Mouse (Mus musculus) stomach, embryonic 15.5 days (tissue): ENCODE results near the gene Pknox2. TPM values are rescaled to one million over a fixed set of nuclear protein-coding genes. Genes with fewer than 3 reads are reported as not detected.
A peak's percentile ranks its signal among the peaks of the same experiment; 100 is the strongest.

ENCODE experiments used
- ATAC-seq: fragments of 200-750 bp; cut with Nextera tagmentation; 2 replicates; pipeline ENCODE4 v1.8.0; 2017; ENCODE audit warnings: low read depth, moderate number of reproducible peaks, moderate TSS enrichment; ENCODE audit not compliant: insufficient read depth, low FRiP score
- H3K27ac ChIP-seq: fragments of 300-500 bp; sonication (generic); 2 replicates; pipeline ENCODE4 v1.5.1; 2015; ENCODE audit warnings: mild to moderate bottlenecking, inconsistent platforms
- H3K27me3 ChIP-seq: fragments of 300-500 bp; sonication (generic); replicated peaks from 2 replicates; pipeline ENCODE4 v1.6.1; 2015; ENCODE audit warnings: inconsistent platforms
- H3K36me3 ChIP-seq: fragments of 300-500 bp; sonication (generic); 2 replicates; pipeline ENCODE4 v1.6.1; 2015; ENCODE audit warnings: inconsistent platforms
- H3K4me1 ChIP-seq: fragments of 300-500 bp; sonication (generic); 2 replicates; pipeline ENCODE4 v1.6.1; 2015; ENCODE audit warnings: inconsistent platforms
- H3K4me2 ChIP-seq: fragments of 300-500 bp; sonication (generic); 2 replicates; pipeline ENCODE4 v1.6.1; 2015; ENCODE audit warnings: mild to moderate bottlenecking, inconsistent platforms
- H3K4me3 ChIP-seq: fragments of 300-500 bp; sonication (generic); replicated peaks from 2 replicates; pipeline ENCODE4 v1.5.1; 2015; ENCODE audit warnings: inconsistent platforms
- H3K9ac ChIP-seq: fragments of 300-500 bp; sonication (generic); 2 replicates; pipeline ENCODE4 v1.6.1; 2015; ENCODE audit warnings: inconsistent platforms
- H3K9me3 ChIP-seq: fragments of 300-500 bp; sonication (generic); 2 replicates; pipeline ENCODE4 v1.6.1; 2016; ENCODE audit warnings: inconsistent platforms
- WGBS: fragments of 180-500 bp; shearing (Covaris S2); methylation state at CpG from one replicate; pipeline ENCODE4 v1.1.7; 2015; 5-methylcytosine and 5-hydroxymethylcytosine counted together
- polyA plus RNA-seq: library from polyadenylated mRNA; unstranded; fragments of >200 nt; fragmentation: Nextera tagmentation; extraction: Ambion mirVana; gene quantifications from 2 replicates; pipeline ENCODE4 v1.2.1, GENCODE M21; 2015

Pknox2 gene
- polyA plus RNA-seq: 8.3 and 9.5 TPM in 2 replicates

GRCm38 (mm10) chr9:37147359-37147685, at the start of gene Pknox2:
Pknox2 (minus strand) TSS chr9:37147407.
- ATAC-seq: peak; percentile 64; the same call in 1 of the 2 replicates
- Histone ChIP-seq H3K36me3 (no peaks in the 10 kb centered on the region), H3K4me3 (peak within 1 kb of the TSS; percentile 72), H3K27ac (peak within 1 kb of the TSS; percentile 96), H3K4me1 (0 out of 2 replicates have a peak, but pooled peaks cover 4% of the 10 kb centered on the region), H3K9me3 (no peaks in the 10 kb centered on the region), H3K9ac (peak within 1 kb of the TSS; percentile 71), H3K27me3 (peaks cover 9% of the 10 kb centered on the region; the same call in 1 of the 2 replicates), H3K4me2 (peak within 1 kb of the TSS; percentile 96)
- 0% methylated on average over 6 of the region's 13 CpGs for WGBS

DNA sequence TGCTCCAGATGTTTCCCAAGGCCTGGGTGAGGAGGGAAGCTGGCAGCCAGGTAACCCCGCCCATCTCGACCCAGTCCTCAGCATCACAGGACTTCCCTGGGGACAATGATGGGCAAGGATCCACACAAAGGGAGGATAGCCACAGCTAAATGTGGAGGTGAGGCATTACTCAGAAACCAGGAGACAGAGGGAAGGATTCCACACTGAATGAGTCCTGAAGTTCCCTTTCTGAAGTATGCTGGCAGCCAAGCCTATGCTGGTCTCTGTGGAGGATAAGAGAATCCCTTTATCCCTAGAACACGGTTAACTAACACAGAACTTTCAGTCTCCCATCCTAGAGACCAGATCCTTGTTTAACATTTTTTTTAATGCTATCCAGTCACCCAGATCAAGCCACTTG, 40.8 kb upstream of the Pknox2 start:
- 80% methylated on average over 3 of the region's 3 CpGs for WGBS
- H3K4me1 ChIP-seq: no peaks in the 10 kb centered on the region
- H3K36me3 ChIP-seq: no peaks in the 10 kb centered on the region
- no peaks in the 10 kb centered on the region for H3K9me3 ChIP-seq
- no peak overlapping the region for H3K27ac ChIP-seq
- H3K9ac ChIP-seq: no peak overlapping the region
- H3K4me3 ChIP-seq: no peak overlapping the region
- H3K4me2 ChIP-seq: no peak overlapping the region
- no peaks in the 10 kb centered on the region for H3K27me3 ChIP-seq
- ATAC-seq: no peak

DNA sequence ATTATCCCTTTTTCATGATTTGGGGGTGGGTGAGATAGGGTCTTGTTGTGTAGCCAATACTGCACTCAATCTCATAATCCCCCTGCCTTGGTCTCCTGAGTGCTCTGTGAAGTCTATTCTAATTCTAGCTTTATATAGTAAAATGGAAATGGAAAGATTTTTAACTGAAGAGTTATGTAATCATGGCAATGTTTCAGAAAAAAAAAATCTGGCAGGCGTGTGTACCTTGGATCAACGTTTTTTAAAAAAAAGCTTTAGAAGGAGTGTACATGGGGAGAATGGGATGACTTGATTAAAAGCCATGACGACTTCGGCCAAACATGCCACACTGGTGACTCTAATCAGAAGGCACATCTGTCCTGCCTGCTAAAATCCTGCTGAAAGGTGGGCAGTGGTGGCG, 40.2 kb upstream of the Pknox2 start:
- WGBS: 69% methylated on average over 5 of the region's 5 CpGs
- Histone ChIP-seq H3K4me1 (no peaks in the 10 kb centered on the region), H3K4me2 (no peak overlapping the region), H3K27me3 (no peaks in the 10 kb centered on the region), H3K9me3 (no peaks in the 10 kb centered on the region), H3K36me3 (no peaks in the 10 kb centered on the region), H3K9ac (no peak overlapping the region), H3K4me3 (no peak overlapping the region), H3K27ac (no peak overlapping the region)
- no peak for ATAC-seq

- Histone ChIP-seq H3K4me2 (no peak overlapping the region), H3K4me3 (no peak overlapping the region), H3K36me3 (no peaks in the 10 kb centered on the region), H3K9me3 (no peaks in the 10 kb centered on the region), H3K9ac (no peak overlapping the region), H3K27ac (no peak overlapping the region), H3K27me3 (no peaks in the 10 kb centered on the region), H3K4me1 (no peaks in the 10 kb centered on the region)
- 76% methylated on average over 2 of the region's 2 CpGs for WGBS
- no peak for ATAC-seq
Measured at GRCm38 (mm10) chr9:37183176-37183575, 36.0 kb upstream of the Pknox2 start.

DNA sequence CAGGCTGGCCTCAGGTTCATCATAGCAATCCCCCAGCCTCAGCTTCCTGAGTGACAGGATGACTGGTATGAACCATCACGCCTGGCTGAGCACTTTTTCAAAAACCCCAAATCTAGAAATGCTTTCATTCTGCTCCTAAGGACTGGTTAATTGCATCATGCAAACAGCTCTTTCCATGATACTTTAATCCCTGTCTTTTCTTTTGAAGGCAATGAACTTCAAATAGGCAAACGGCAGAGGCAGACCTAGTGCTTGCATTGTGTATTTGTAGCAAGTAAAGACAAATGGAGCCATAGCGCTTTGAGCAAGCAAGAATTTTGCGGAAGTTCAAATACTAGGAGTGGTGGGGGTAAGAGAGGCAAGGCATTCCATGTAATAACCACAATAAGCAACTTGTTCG, 34.4 kb upstream of the Pknox2 start:
- Histone ChIP-seq H3K36me3 (no peaks in the 10 kb centered on the region), H3K4me3 (no peak overlapping the region), H3K27ac (no peak overlapping the region), H3K4me1 (no peaks in the 10 kb centered on the region), H3K9ac (no peak overlapping the region), H3K4me2 (no peak overlapping the region), H3K27me3 (no peaks in the 10 kb centered on the region), H3K9me3 (no peaks in the 10 kb centered on the region)
- 69% methylated on average over 5 of the region's 5 CpGs for WGBS
- no peak for ATAC-seq

- Histone ChIP-seq H3K4me3 (no peak overlapping the region), H3K36me3 (no peaks in the 10 kb centered on the region), H3K27ac (no peak overlapping the region), H3K9ac (no peak overlapping the region), H3K9me3 (no peaks in the 10 kb centered on the region), H3K27me3 (no peaks in the 10 kb centered on the region), H3K4me2 (no peak overlapping the region), H3K4me1 (no peaks in the 10 kb centered on the region)
- WGBS: 82% methylated on average over 4 of the region's 4 CpGs
- no peak for ATAC-seq
Measured at GRCm38 (mm10) chr9:37179596-37179995, 32.4 kb upstream of the Pknox2 start.

DNA sequence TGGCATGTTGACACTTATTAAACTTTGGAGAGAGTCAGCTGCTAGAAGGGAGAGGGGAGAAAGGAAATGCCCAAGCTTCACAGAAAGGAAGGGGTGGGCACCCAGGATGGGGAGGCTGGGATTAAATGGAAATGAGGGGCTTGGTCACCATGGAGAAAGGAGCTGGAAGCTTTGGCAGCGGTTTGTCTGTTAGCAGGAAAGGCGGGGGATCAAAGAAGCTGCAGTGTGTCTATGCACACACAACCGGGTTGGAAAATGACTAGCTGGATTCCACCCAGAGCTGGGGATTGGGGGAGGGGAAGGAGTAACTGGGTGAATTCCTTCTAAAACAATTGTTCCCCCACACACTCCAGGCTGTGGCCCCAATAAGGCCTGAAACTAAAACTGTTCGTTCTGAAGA, 31.7 kb upstream of the Pknox2 start:
- Histone ChIP-seq H3K4me2 (no peak overlapping the region), H3K4me1 (no peaks in the 10 kb centered on the region), H3K36me3 (no peaks in the 10 kb centered on the region), H3K9me3 (no peaks in the 10 kb centered on the region), H3K4me3 (no peak overlapping the region), H3K9ac (no peak overlapping the region), H3K27ac (no peak overlapping the region), H3K27me3 (no peaks in the 10 kb centered on the region)
- 32% methylated on average over 4 of the region's 4 CpGs for WGBS
- ATAC-seq: no peak

GRCm38 (mm10) chr9:37177551-37177950, 30.3 kb upstream of the Pknox2 start:
- Histone ChIP-seq H3K27ac (no peak overlapping the region), H3K9ac (no peak overlapping the region), H3K4me1 (no peaks in the 10 kb centered on the region), H3K36me3 (no peaks in the 10 kb centered on the region), H3K4me3 (no peak overlapping the region), H3K27me3 (no peaks in the 10 kb centered on the region), H3K4me2 (no peak overlapping the region), H3K9me3 (no peaks in the 10 kb centered on the region)
- WGBS: 55% methylated on average over 8 of the region's 8 CpGs
- ATAC-seq: no peak

- ATAC-seq: no peak
- Histone ChIP-seq H3K9ac (no peak overlapping the region), H3K36me3 (no peaks in the 10 kb centered on the region), H3K4me2 (no peak overlapping the region), H3K27me3 (no peaks in the 10 kb centered on the region), H3K27ac (no peak overlapping the region), H3K9me3 (no peaks in the 10 kb centered on the region), H3K4me1 (no peaks in the 10 kb centered on the region), H3K4me3 (no peak overlapping the region)
- whole genome bisulfite sequencing: 6% methylated on average over 5 of the region's 5 CpGs
Measured at GRCm38 (mm10) chr9:37177107-37177506, 29.9 kb upstream of the Pknox2 start.

DNA sequence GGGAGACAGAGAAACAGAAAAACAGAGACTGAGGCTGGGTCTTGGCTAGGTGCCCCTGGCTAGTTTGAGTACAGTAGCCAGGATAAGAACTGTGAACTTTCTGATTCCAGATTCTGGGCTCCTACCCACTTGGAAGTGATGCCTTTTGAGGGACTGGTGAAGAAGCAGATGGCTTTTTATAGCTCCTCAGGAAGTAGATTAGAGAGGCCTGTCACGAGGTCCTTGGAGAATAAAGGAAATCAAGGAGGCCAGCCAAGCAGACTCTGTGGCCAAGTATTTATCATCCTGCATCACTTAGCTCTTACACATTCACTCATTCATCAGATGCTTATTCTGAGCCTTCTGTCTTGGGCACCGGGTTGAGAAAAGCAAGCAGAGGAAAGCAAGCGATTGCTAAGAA, 28.8 kb upstream of the Pknox2 start:
- 54% methylated on average over 3 of the region's 3 CpGs for WGBS
- no peaks in the 10 kb centered on the region for H3K4me1 ChIP-seq
- no peaks in the 10 kb centered on the region for H3K27me3 ChIP-seq

GRCm38 (mm10) chr9:37173376-37173775, 26.2 kb upstream of the Pknox2 start:
- WGBS: 62% methylated on average over 5 of the region's 5 CpGs
- Histone ChIP-seq H3K9ac (no peak overlapping the region), H3K36me3 (no peaks in the 10 kb centered on the region), H3K4me3 (no peak overlapping the region), H3K27ac (no peak overlapping the region), H3K4me2 (no peak overlapping the region), H3K27me3 (no peaks in the 10 kb centered on the region), H3K4me1 (no peaks in the 10 kb centered on the region), H3K9me3 (no peaks in the 10 kb centered on the region)
- ATAC-seq: no peak

More for the DNA sequence above, 28.8 kb upstream of the Pknox2 start:
- Histone ChIP-seq H3K36me3 (no peaks in the 10 kb centered on the region), H3K4me3 (no peak overlapping the region), H3K9me3 (no peaks in the 10 kb centered on the region), H3K9ac (no peak overlapping the region), H3K27ac (no peak overlapping the region), H3K4me2 (no peak overlapping the region)
- ATAC-seq: no peak

DNA sequence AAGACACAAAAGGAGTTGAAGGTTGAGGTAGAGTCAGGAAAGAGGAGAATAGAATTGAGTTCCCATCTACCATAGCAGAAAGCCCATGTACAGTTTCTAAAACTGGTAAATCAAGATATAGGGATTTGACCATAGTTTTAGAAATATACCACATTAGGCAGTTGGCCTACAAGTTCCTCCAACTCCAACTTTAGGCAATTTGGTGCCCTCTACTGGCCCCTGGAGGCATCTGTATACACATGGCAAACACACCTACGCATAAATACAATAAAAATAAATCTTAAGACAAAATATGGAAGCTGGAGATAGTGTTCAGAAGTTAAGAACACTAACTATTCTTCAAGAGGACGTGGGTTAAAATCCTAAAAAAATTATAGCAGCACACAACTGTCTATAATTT, 19.7 kb upstream of the Pknox2 start:
- H3K9me3 ChIP-seq: no peaks in the 10 kb centered on the region
- no peaks in the 10 kb centered on the region for H3K4me1 ChIP-seq
- no peak for ATAC-seq
- H3K9ac ChIP-seq: no peak overlapping the region
- no peaks in the 10 kb centered on the region for H3K36me3 ChIP-seq
- no peak overlapping the region for H3K4me3 ChIP-seq
- no peak overlapping the region for H3K4me2 ChIP-seq
- no peaks in the 10 kb centered on the region for H3K27me3 ChIP-seq
- WGBS: 76% methylated on average over 2 of the region's 2 CpGs
- H3K27ac ChIP-seq: no peak overlapping the region

GRCm38 (mm10) chr9:37160686-37161085, 13.5 kb upstream of the Pknox2 start:
- H3K4me2 ChIP-seq: no peak overlapping the region

More at GRCm38 (mm10) chr9:37160686-37161085, 13.5 kb upstream of the Pknox2 start:
- no peak overlapping the region for H3K27ac ChIP-seq
- ATAC-seq: no peak
- no peaks in the 10 kb centered on the region for H3K27me3 ChIP-seq
- no peak overlapping the region for H3K9ac ChIP-seq
- no peak overlapping the region for H3K4me3 ChIP-seq
- no peaks in the 10 kb centered on the region for H3K9me3 ChIP-seq
- no peaks in the 10 kb centered on the region for H3K36me3 ChIP-seq
- no peaks in the 10 kb centered on the region for H3K4me1 ChIP-seq
- WGBS: 73% methylated on average over 2 of the region's 2 CpGs
